Comparison of ENCODE assay signal across 21 mouse cellular contexts in the genomic region with DNA sequence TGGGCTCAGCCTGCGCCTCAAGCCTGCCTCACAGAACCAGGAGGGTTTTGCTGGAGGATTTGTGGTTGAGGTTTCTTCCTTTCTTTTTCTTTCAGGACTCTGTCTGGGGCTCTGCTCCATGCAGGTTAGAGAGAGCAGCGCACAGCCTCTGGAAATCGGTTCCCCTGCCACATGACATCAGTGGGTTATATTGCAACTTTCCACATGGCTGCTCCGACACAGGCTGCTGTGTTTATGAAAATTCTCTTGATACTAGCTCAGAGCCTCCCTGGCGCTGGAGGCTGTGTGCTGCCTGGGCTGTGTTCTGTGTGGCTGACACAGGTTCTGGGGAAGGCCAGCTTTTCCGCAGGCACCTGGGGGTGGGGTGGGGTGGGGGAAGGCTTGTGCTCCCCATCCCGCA.
A peak's percentile ranks its signal among the peaks of the same experiment; 100 is the strongest.
DNase-seq lines count a peak whose midpoint lies in the region; ATAC-seq and TF ChIP-seq lines count a peak whose summit lies in the region.
"Had no signal": no experiment of that assay in that cellular context is flagged by ENCODE, and none has a peak within 500 bp of the region (broad histone marks: within the 10 kb centered on the region; RNA-seq: fewer than 3 reads in every experiment).

No protein-coding gene starts in this region.

- no peak overlapping the region for H3K4me3 ChIP-seq in heart, embryonic 11.5 days (ENCODE audit: low read depth, low read length)
- peak overlapping the region; percentile 41 for H3K4me3 ChIP-seq in E14TG2a.4 (replicated peaks; ENCODE audit: low read length)
- H3K4me3 ChIP-seq in embryonic facial prominence, embryonic 14.5 days (ENCODE audit: low read depth, low read length): no peak overlapping the region
- no peak overlapping the region for H3K4me3 ChIP-seq in limb, embryonic 14.5 days (replicated peaks; ENCODE audit: low read length)
- H3K4me3 ChIP-seq: forebrain, embryonic 12.5 days; heart, adult 2 months; heart, embryonic 15.5 days; hindbrain, embryonic 15.5 days; liver, embryonic 13.5 days had no signal

- no peak for TF ChIP-seq CTCF in E14TG2a.4 (conservative IDR thresholded peaks at IDR 0.05; ENCODE audit: low read length)

- H3K4me2 ChIP-seq in heart, embryonic 11.5 days: no peak overlapping the region
- no peak overlapping the region for H3K4me2 ChIP-seq in embryonic facial prominence, embryonic 14.5 days (ENCODE audit: low read depth, low read length)
- 0 out of 2 replicates have a peak overlapping the region, but pooled peaks have one; percentile 13 for H3K4me2 ChIP-seq in limb, embryonic 14.5 days (replicated peaks; ENCODE audit: low read depth, low read length, severe bottlenecking)
- H3K4me2 ChIP-seq: forebrain, embryonic 12.5 days; heart, embryonic 15.5 days; hindbrain, embryonic 15.5 days; liver, embryonic 13.5 days; lung, embryonic 14.5 days had no signal

- ATAC-seq in heart, embryonic 11.5 days (replicated peaks; ENCODE audit: insufficient number of reproducible peaks, low FRiP score, low TSS enrichment): no peak
- peak; percentile 72 for ATAC-seq in embryonic facial prominence, embryonic 14.5 days (ENCODE audit: low read depth)
- ATAC-seq in limb, embryonic 14.5 days (ENCODE audit: low FRiP score, low read depth): peak; percentile 75

- H3K4me1 ChIP-seq in heart, embryonic 11.5 days (ENCODE audit: control insufficient read depth, insufficient read depth, low read length): no peaks in the 10 kb centered on the region
- H3K4me1 ChIP-seq in E14TG2a.4 (replicated peaks; ENCODE audit: low read depth, low read length): peaks cover 17% of the 10 kb centered on the region
- H3K4me1 ChIP-seq in embryonic facial prominence, embryonic 14.5 days (ENCODE audit: control insufficient read depth, insufficient read depth, low read length): peaks cover 6% of the 10 kb centered on the region
- peaks cover 10% of the 10 kb centered on the region for H3K4me1 ChIP-seq in limb, embryonic 14.5 days (ENCODE audit: control insufficient read depth, insufficient read depth, low read length)
- H3K4me1 ChIP-seq: liver, embryonic 13.5 days had no signal

- TF ChIP-seq POLR2A in limb, embryonic 14.5 days (IDR thresholded peaks at IDR 0.05; ENCODE audit: borderline replicate concordance, extremely low read depth, insufficient read depth, insufficient read length): no peak

- H3K9ac ChIP-seq in heart, embryonic 11.5 days (ENCODE audit: low read depth, low read length): no peak overlapping the region
- H3K9ac ChIP-seq in embryonic facial prominence, embryonic 14.5 days (ENCODE audit: low read depth, low read length): peak overlapping the region; percentile 2; the same call in 1 of the 2 replicates
- no peak overlapping the region for H3K9ac ChIP-seq in limb, embryonic 14.5 days (ENCODE audit: low read depth, low read length, severe bottlenecking)
- H3K9ac ChIP-seq: forebrain, embryonic 12.5 days; heart, embryonic 15.5 days; hindbrain, embryonic 15.5 days; liver, embryonic 13.5 days; lung, embryonic 14.5 days had no signal

- H3K27me3 ChIP-seq in heart, embryonic 11.5 days (ENCODE audit: control insufficient read depth, insufficient read depth, low read length): no peaks in the 10 kb centered on the region
- H3K27me3 ChIP-seq in E14TG2a.4 (ENCODE audit: insufficient read depth, low read length): peaks cover 2% of the 10 kb centered on the region; the same call in 1 of the 2 replicates
- no peaks in the 10 kb centered on the region for H3K27me3 ChIP-seq in embryonic facial prominence, embryonic 14.5 days (replicated peaks; ENCODE audit: control insufficient read depth, insufficient read depth, low read length)
- no peaks in the 10 kb centered on the region; the same call in 1 of the 2 replicates for H3K27me3 ChIP-seq in limb, embryonic 14.5 days (ENCODE audit: control insufficient read depth, insufficient read depth, low read length)
- H3K27me3 ChIP-seq: CH12.LX; hindbrain, embryonic 15.5 days; liver, embryonic 13.5 days had no signal

- no peaks in the 10 kb centered on the region for H3K36me3 ChIP-seq in heart, embryonic 11.5 days (ENCODE audit: control insufficient read depth, insufficient read depth, low read length)
- H3K36me3 ChIP-seq in E14TG2a.4 (ENCODE audit: insufficient read depth, low read length): no peaks in the 10 kb centered on the region
- H3K36me3 ChIP-seq in embryonic facial prominence, embryonic 14.5 days (ENCODE audit: control insufficient read depth, insufficient read depth, low read length): no peaks in the 10 kb centered on the region
- no peaks in the 10 kb centered on the region for H3K36me3 ChIP-seq in limb, embryonic 14.5 days (ENCODE audit: control insufficient read depth, insufficient read depth, low read length)
- H3K36me3 ChIP-seq: forebrain, embryonic 12.5 days; heart, embryonic 15.5 days; hindbrain, embryonic 15.5 days; liver, embryonic 13.5 days had no signal

- peak; percentile 0 for DNase-seq in heart, postnatal 4 days
- peak; percentile 50 for DNase-seq in embryonic facial prominence, embryonic 14.5 days (ENCODE audit: low spot score)
- DNase-seq in limb, embryonic 14.5 days (ENCODE audit: low spot score): peak; percentile 27
- DNase-seq in embryo, embryonic 9.5 days (ENCODE audit: extremely low spot score): no peak
- DNase-seq in right cerebral cortex, postnatal 36 days (ENCODE audit: low spot score in 2 of 2): no peak
- no peak for DNase-seq in kidney, postnatal 4 days
- DNase-seq: adrenal gland, adult 2 months; cerebellum, adult 9-11 months; gastrocnemius, postnatal 14 days; heart, adult 2 months; kidney, adult 11 months; kidney, postnatal 25 days; liver, embryonic 13.5 days; lung, embryonic 14.5 days; lung, postnatal 4 days had no signal

- no peaks in the 10 kb centered on the region for H3K9me3 ChIP-seq in heart, embryonic 11.5 days (replicated peaks; ENCODE audit: control insufficient read depth, low read length)
- no peaks in the 10 kb centered on the region for H3K9me3 ChIP-seq in E14TG2a.4 (ENCODE audit: low read length)
- H3K9me3 ChIP-seq in embryonic facial prominence, embryonic 14.5 days (ENCODE audit: control insufficient read depth, low read length): no peaks in the 10 kb centered on the region
- H3K9me3 ChIP-seq in limb, embryonic 14.5 days (ENCODE audit: control insufficient read depth, low read length): no peaks in the 10 kb centered on the region
- H3K9me3 ChIP-seq: forebrain, embryonic 12.5 days; heart, embryonic 15.5 days; hindbrain, embryonic 15.5 days; liver, embryonic 13.5 days had no signal

- 65% methylated on average over 7 of the region's 7 CpGs for WGBS in heart, embryonic 11.5 days (ENCODE audit: insufficient replicate concordance)
- WGBS in embryonic facial prominence, embryonic 14.5 days: 34% methylated on average over 7 of the region's 7 CpGs
- WGBS in limb, embryonic 14.5 days: 31% methylated on average over 7 of the region's 7 CpGs

- no peak overlapping the region for H3K27ac ChIP-seq in heart, embryonic 11.5 days (ENCODE audit: low read depth, low read length)
- no peak overlapping the region for H3K27ac ChIP-seq in embryonic facial prominence, embryonic 14.5 days (replicated peaks; ENCODE audit: low read depth, low read length)
- H3K27ac ChIP-seq in limb, embryonic 14.5 days (replicated peaks; ENCODE audit: low read depth, low read length): no peak overlapping the region
- H3K27ac ChIP-seq: forebrain, embryonic 12.5 days; heart, adult 2 months; heart, embryonic 15.5 days; hindbrain, embryonic 15.5 days; liver, embryonic 13.5 days had no signal

Comparison
In these comparisons a context has a peak if more than half of its experiments do, and no peak if none do; other contexts are left out.
1. DNase-seq: peak in heart, postnatal 4 days (single experiment), embryonic facial prominence, embryonic 14.5 days (single experiment) and limb, embryonic 14.5 days (single experiment); none in embryo, embryonic 9.5 days (single experiment), right cerebral cortex, postnatal 36 days (0 of 2) and kidney, postnatal 4 days (0 of 2).